Mouse (Mus musculus): Measurements from ENCODE around the gene Slc2a5. TPM values are rescaled to one million over a fixed set of nuclear protein-coding genes. Genes with fewer than 3 reads are reported as not detected.
A peak's percentile ranks its signal among the peaks of the same experiment; 100 is the strongest.

Slc2a5 gene
- total RNA-seq, 4 experiments from 2014 or later: 7.5 to 18.1 (median 9.6) TPM

DNA sequence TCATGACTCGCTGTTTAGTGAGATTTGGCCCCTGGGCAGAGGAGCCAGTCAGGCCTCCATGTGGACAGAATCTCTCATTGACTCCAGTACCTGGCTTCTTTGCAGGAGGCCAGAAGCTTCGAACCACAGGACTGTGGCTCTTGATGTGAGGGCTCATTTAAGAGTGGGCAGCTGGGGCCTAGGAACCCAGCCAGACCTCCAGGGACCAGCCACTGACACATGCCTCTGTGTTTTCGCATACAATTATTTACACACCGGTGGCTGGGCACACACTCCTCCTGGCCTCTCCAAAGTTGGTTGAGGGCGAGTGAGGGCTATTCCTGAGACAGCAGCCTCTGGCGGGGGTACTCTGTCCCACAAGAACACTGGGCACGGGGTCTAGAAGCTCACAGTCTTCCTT lies 21.3 kb downstream of the Slc2a5 start:
- no peak for DNase-seq (ENCODE audit: low spot score in 2 of 2)

DNA sequence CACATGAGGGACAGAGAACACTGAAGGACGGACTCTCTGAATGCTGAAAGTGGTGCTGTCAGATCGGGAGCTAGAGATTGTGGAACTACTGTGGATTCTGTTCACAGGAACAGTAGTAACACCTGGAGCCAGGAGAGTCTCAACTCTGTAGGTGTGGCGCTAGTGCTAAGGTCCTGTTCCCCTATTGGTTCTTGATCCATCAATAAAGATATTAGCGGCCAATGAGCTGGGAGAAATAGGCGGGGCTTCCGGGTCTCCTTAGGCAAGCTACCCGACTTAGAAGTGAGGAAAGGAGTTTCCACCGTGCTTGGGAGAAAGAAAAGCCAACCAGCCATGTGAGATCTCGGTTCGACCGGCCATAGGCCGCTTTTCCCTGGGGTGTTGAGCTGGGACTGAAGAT lies 25.2 kb downstream of the Slc2a5 start:
- DNase-seq (ENCODE audit: low spot score in 2 of 2): no peak

DNA sequence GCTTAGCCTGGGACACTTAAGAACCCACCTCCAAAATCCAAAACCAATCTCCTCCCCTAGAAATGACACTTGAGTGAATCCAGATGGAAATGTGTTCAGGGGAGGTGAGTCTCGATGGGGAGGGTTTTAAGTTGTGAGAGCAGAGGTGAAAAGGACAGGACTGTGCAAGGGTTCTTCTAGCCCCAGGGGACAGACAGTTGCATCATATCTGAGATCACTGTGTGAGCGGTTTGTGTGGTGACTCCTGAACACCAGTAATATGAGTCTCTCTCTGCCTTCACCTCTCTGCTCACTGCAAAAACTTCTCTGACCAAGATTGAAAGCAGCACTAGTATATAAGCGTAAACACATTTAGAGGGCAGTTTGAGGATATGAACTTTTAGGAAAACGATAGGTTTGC lies 27.2 kb downstream of the Slc2a5 start:
- DNase-seq (ENCODE audit: low spot score in 2 of 2): no peak

DNA sequence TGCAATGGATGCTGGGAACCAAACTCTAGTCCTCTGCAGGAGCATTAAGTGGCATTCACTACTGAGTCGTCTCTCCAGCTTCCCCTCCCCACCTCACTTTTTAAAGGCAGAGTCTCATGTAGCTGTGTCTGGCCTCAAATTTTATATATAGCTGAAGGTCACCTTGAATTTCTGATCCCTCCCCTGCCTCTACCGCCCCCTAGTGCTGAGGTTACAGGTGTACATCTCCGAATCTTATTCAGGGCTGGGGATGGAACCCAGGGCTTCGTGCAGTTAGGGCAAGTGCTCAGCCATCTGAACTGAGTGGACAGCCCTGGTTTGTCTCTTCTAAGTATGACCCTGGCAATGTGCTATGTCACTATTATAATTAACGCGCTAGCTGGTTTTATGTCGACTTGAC lies 32.0 kb downstream of the Slc2a5 start:
- DNase-seq (ENCODE audit: low spot score in 2 of 2): no peak

DNA sequence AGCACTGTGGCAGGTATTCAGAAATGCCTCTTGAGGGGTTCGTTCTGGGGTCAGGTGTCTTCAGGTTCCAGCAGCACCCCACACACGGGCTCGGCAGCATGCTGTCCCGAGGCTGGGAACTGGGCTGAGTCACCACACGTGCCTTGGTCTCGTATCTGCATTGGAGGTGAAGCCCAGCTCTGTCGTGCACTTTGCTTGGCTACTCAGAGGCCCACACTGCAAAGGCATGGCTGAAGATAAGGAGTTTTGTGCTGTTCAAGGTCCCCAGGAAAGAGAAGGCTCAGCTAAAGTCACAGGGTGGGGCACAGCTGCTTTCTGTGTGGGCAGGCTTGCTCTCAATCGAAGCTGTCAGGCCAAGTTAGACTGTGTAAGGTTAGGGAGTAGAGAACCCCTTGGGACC lies 33.4 kb downstream of the Slc2a5 start:
- no peak for DNase-seq (ENCODE audit: low spot score in 2 of 2)

DNA sequence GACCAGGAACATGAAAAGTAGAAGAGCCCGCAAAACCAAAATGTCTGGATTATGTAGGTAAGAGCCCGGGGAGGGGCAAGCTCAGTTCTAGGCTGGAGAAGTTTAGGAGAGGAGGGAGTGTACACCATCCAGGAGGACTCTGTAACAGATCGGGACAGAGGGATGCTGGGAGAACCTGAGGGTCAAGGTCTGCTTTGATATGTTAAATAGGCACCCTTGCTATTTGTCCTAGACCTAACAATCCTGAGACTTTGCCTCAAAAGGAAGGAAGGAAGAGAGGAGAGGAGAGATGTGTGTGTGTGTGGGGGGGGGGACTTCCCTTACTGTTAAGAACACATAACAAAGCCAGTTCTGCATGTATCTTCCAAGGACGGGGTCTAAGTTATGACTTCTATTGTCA lies 36.2 kb downstream of the Slc2a5 start:
- DNase-seq (ENCODE audit: low spot score in 2 of 2): no peak

DNA sequence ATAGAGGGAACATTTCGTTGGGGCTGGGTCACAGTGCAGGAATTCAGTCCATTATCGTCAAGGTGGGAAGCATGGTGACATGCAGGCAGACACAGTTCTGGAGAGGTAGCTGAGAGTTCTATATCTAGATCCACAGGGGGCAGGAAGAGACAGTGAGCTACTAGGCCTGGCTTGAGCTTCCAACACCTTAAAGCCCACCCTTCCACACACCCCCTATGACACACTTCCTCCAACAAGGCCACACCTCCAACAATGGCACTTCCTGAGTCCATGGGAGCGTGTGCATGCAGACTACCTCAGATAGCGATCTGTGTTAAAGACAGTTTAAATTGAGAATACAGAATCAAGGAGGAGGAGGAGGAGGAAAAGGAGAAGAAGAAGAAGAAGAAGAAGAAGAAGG lies 36.6 kb downstream of the Slc2a5 start:
- no peak for DNase-seq (ENCODE audit: low spot score in 2 of 2)

DNA sequence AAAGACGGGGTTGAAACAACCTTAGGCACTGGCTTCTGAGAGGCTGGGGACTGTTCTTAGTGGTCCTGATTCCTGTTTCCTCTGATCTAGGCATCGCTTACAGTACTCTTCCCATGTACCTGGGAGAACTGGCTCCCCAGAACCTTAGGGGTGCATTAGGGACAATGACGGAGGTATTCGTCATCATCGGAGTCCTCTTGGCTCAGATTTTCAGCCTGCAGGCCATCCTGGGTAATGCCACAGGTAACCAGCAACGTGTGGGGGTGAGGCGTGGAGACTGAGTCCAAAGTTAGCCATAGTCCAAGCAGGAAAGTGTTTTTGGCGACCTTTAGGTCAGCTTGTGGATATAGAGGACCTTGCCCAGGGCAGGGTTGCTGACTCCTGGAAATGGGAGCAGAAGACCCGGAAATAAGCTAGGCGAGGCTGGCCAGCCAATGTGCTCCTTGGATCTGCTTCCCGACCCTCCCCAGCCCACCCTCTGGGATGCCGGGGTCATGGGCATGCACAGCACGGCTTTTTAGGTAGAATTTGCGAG lies 38.3 kb downstream of the Slc2a5 start:
- no peak for DNase-seq (ENCODE audit: low spot score in 2 of 2)

DNA sequence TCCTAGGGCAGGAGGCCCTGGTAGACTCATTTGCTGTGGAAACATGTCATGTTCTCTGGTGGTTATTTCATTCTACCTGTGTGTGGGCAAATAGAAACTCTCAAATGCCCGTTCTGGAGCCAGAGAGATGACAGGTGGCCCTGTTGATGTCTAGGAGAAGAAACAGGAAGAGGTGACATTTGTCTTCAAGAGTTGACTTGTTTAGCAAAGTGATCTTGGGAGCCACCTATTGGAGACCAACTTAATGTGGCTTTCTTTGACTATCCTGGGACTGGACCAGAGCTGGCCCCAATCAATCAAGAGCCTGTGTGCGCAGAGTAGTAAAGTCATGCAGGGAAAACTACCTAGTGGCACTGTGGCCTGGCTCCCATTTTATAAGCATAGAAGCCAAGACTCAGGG lies 40.4 kb downstream of the Slc2a5 start:
- no peak for DNase-seq (ENCODE audit: low spot score in 2 of 2)

DNA sequence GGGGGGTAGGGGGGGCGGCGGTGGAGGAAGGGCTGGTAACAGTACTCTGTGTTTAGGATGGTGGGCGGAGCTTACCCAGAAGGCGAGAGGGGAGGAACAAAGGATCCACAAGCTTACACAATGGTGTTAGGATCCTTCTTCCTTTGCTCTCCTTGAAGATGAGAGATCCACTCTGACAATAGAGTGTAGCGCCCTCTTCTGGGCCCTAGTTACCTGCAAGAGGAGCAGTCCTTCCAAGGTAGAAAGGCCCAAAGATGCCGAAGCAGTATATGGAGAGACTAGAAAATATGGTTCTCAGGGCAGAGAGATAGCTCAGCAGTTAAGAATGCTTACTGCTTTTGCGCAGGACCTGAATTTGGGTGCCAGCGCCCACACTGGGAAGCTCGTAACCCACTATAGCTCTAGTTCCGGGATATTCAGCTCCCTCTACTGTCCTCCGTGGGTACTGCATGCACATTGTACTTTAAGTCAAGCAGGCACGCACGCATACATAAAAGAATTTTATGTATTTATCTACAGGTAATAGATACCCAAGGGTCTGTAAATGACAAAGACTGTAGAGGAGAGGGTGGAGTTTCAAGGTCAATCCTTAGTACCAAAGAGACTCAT lies 43.6 kb downstream of the Slc2a5 start:
- no peak for DNase-seq (ENCODE audit: low spot score in 2 of 2)

DNA sequence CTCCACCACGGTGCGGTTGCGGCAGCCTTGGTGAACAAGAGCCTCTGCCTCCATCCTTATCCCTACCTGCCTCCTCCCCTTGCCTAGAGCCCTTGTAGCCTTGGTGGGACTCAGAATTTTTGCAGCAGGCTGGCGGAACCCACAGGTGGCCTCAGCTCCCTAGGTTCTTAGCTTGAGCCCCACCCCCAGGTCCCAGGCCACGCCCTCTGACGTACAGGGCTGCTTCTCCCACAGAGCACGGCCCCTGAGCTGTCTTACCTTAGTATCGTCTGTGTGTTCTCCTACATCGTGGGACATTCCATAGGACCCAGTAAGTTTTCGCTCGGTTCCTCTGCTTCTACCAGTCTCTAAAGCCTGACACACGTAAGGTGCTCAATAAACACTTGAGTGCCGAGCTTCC lies 45.8 kb downstream of the Slc2a5 start:
- DNase-seq (ENCODE audit: low spot score in 2 of 2): no peak

DNA sequence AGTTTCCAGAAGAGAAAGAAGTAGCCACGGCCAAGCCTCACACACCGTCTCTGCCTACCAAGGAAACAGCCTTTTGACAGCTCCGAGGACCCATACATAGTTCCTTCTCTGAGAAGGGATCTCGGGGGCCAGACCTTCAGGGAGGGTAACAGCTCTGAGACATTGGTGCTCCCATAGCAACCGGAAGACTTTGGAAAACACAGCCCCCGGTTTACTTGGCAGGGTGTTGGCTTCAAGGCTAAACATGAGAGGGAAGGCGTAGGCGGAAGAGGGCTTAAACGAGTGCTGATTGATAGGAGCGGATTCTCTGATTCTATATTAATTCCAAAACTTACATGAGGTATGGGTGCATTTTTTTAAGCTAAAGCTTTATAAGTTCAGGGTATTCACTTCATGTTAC lies 49.3 kb downstream of the Slc2a5 start:
- peak in 1 of 2 experiments; percentile 9 for DNase-seq (ENCODE audit: low spot score in 2 of 2)

DNA sequence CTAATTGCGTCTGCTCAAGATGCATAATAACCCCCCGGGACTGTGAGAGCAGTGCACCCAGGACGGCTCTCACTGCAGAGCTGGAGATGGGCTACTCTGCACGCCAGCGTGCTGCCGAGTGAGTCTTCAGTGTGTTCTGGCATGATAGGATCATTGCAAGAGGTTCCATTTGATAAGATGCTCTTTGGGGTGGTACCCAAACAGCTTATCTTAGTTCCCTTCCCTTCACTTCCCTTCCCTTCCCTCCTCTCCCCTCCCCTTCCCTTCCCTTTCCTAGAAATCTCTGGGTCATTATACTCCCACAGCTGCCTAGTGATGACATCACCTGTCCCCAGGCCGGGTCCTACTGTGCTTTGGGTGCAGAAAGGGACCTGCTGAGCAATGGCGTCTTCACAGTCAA lies 53.0 kb downstream of the Slc2a5 start:
- DNase-seq (ENCODE audit: low spot score in 2 of 2): no peak

DNA sequence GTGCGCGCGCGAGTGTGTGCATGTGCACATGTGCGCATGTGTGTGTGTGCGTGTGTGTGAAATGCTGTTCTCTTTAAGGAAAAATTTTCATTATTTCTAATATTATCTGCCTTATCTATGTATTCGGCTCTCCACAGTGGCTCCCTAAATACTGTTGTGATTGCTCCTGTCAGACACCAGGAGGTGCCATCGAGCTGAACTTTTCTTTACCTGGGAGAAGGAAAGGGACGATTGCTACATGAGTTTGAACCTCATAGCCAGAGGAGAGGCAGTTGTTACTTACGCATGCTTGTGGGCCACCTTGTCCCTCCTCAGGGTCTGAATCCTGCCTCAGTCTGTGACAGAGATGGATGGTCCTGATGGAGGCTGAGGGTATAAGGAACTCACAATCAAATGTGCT lies 54.2 kb downstream of the Slc2a5 start:
- peak in 1 of 2 experiments; percentile 24 for DNase-seq (ENCODE audit: low spot score in 2 of 2)

DNA sequence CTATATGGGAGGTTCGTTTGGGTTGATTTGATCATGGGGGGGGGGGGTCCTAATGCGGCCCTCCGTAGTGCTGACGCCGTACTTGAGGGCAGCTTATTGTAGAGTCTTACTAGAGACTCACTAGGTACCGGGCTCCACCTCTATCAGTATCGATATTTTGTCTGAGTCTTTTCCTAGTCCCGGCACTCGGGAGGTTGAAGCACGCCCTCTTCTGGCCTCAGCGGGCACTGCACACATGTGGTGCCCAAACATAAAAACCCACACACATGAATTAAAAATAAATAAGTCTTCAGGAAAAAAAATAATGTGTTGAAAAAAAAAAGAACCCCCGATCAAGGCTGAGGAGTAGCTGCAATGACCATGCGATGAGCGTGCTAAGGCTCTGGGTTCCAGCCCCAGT lies 54.9 kb downstream of the Slc2a5 start:
- no peak for DNase-seq (ENCODE audit: low spot score in 2 of 2)

DNA sequence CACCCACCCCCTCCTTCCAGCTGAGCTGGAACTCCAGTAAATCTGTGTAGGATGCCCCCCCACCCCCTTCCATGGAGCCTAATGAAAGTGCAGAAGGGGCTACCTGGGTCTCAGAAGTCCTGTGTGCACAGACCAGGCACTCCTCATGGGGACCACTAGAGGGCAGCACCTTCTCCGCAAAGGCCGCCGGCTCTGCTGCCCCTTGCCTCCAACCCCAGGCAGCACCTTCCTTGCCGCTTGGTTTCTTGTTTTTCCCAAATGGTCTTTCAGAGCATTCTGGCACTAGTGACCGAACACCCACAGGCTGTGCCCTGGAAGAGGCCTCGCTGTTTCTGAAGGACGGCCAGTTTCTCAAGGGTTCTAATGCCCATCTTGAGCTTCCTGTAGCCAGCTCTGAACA lies 57.5 kb downstream of the Slc2a5 start:
- DNase-seq (ENCODE audit: low spot score in 2 of 2): peak in 1 of 2 experiments; percentile 19

DNA sequence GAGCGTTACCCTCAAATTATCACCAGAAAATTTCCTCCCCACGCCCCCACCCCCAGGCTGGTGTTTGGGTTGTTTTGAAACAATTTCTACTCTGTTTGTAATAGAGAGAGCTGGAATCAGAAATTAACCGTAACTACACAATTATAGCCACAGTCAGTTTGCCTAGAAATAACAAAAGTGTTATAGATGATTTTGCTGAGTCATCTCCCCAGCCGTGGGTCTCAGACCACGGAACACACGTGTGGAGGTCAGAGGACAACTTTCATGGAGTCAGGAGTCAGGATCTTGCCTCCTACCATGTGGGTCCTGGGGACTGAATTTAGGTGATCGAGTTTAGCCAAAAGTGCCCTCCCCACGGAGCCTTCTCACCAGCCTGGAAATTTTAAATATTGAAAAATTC lies 58.0 kb downstream of the Slc2a5 start:
- no peak for DNase-seq (ENCODE audit: low spot score in 2 of 2)

DNA sequence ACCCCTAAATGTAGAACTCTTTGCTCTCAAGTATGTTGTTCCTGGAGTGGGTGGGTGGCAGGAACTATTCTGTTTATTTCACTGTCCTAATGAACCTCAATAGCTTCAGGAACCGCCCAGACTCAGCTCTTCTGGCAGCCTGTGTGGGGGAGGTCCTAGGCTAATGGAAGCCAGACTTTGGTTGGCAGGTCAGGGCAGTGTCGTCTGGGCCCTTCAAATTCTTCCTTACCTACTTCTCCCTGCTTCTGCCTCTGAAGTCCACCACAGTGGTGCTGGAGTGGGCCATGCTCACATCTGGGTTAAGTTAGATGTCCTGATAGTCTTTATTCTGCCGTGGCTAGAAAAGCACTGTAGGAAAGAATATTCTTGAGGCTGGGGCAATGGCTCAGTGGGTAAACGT lies 59.0 kb downstream of the Slc2a5 start:
- no peak for DNase-seq (ENCODE audit: low spot score in 2 of 2)

DNA sequence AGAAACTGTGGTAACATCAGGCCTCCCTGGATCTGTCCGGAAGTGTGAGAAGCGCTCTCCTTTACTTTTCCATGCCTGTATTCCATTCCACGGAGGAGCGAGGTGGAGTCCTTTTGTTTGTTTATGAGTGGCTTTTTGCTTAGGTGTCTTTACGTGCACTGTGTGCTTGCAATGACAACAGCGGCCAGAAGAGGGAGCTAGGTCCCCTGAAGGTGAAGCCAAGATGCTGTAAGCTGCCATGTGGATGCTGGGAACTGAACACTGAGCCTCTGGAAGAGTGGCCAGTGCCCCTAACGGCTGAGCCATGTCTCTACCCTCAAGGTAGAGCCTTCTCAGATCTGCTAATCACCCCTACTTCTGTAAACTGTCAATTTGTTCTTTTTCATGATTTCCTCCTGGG lies 62.2 kb downstream of the Slc2a5 start:
- DNase-seq (ENCODE audit: low spot score in 2 of 2): no peak

DNA sequence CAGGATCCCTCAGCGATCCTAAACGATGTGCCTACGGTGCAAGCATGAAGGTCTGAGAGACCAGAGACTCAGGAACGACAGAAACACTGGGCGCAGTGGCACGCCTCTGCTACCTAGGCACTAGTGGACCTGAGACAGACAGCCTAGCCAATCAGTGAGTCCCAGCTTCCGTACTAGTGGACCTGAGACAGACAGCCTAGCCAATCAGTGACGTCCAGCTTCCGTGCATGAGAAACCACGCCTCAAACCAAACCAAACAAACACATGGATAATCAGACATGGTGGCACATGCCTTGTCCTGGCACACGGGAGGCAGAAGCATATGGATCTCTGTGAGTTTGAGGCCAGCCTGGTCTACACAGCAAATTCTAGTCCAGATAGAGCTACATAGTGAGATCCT lies 69.2 kb downstream of the Slc2a5 start:
- no peak for DNase-seq (ENCODE audit: low spot score in 2 of 2)

DNA sequence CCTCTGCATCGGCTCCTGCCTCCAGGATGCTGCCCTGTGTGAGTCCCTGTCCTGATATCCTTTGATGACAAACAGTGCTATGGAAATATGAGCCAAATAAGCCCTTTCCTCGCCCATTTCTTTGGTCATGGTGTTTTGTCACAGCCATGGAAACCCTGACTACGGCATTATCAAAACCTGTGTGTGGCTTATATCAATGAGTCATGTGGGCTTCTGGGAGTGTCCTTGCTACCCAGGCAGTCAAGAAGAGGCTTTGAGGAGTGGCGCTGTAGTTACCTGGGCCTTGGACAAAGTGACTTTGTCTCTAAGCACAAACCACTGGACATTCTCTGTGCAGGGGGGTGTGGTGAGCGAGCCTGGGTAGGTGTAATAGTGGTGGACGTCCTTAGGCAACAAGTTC lies 73.1 kb downstream of the Slc2a5 start:
- no peak for DNase-seq (ENCODE audit: low spot score in 2 of 2)
